Mouse (Mus musculus) stomach, embryonic 15.5 days (tissue): ENCODE data around the gene Stk4. TPM values are rescaled to one million over a fixed set of nuclear protein-coding genes. Genes with fewer than 3 reads are reported as not detected.

Experiments
- ATAC-seq: fragments of 200-750 bp; cut with Nextera tagmentation; 2 replicates; pipeline ENCODE4 v1.8.0; 2017; ENCODE audit warnings: low read depth, moderate number of reproducible peaks, moderate TSS enrichment; ENCODE audit not compliant: insufficient read depth, low FRiP score
- H3K27ac ChIP-seq: fragments of 300-500 bp; sonication (generic); 2 replicates; pipeline ENCODE4 v1.5.1; 2015; ENCODE audit warnings: mild to moderate bottlenecking, inconsistent platforms
- H3K27me3 ChIP-seq: fragments of 300-500 bp; sonication (generic); replicated peaks from 2 replicates; pipeline ENCODE4 v1.6.1; 2015; ENCODE audit warnings: inconsistent platforms
- H3K36me3 ChIP-seq: fragments of 300-500 bp; sonication (generic); 2 replicates; pipeline ENCODE4 v1.6.1; 2015; ENCODE audit warnings: inconsistent platforms
- H3K4me1 ChIP-seq: fragments of 300-500 bp; sonication (generic); 2 replicates; pipeline ENCODE4 v1.6.1; 2015; ENCODE audit warnings: inconsistent platforms
- H3K4me2 ChIP-seq: fragments of 300-500 bp; sonication (generic); 2 replicates; pipeline ENCODE4 v1.6.1; 2015; ENCODE audit warnings: mild to moderate bottlenecking, inconsistent platforms
- H3K4me3 ChIP-seq: fragments of 300-500 bp; sonication (generic); replicated peaks from 2 replicates; pipeline ENCODE4 v1.5.1; 2015; ENCODE audit warnings: inconsistent platforms
- H3K9ac ChIP-seq: fragments of 300-500 bp; sonication (generic); 2 replicates; pipeline ENCODE4 v1.6.1; 2015; ENCODE audit warnings: inconsistent platforms
- H3K9me3 ChIP-seq: fragments of 300-500 bp; sonication (generic); 2 replicates; pipeline ENCODE4 v1.6.1; 2016; ENCODE audit warnings: inconsistent platforms
- WGBS: fragments of 180-500 bp; shearing (Covaris S2); methylation state at CpG from one replicate; pipeline ENCODE4 v1.1.7; 2015; 5-methylcytosine and 5-hydroxymethylcytosine counted together
- polyA plus RNA-seq: library from polyadenylated mRNA; unstranded; fragments of >200 nt; fragmentation: Nextera tagmentation; extraction: Ambion mirVana; gene quantifications from 2 replicates; pipeline ENCODE4 v1.2.1, GENCODE M21; 2015

Gene Stk4
- polyA plus RNA-seq, 1 experiment from 2014 or later, result 16.4 TPM

- H3K9ac ChIP-seq, result no peak overlapping the region
- H3K4me2 ChIP-seq, result no peak overlapping the region
- no peaks in the 10 kb centered on the region for H3K4me1 ChIP-seq
- H3K9me3 ChIP-seq, result no peaks in the 10 kb centered on the region
- no peak overlapping the region for H3K4me3 ChIP-seq
- H3K36me3 ChIP-seq, result no peaks in the 10 kb centered on the region
- ATAC-seq, result no peak
- no peak overlapping the region for H3K27ac ChIP-seq
- 71% methylated on average over 11 of the region's 11 CpGs for WGBS
- peaks cover 8% of the 10 kb centered on the region for H3K27me3 ChIP-seq
Observed at GRCm38 (mm10) chr2:164161515-164162055, 91.5 kb downstream of the Stk4 start.

DNA sequence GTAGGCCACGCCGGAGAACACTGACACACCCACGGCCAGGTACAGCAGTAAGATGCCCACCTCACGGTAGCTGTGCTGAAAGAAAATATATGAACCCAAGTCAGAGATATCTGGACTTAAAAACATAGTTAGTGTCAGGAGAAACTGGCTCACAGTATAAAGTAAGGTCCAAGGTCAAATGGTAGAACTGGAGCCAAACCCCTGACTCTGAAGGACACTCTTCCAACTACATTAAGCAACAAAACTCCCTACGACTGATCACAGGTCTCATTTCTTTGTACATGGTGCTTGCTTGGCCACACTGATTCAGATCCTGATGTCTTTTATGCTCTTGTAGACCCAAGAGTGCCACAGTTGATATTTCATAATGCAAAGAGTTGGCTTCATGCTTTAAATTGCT is 94.8 kb downstream of the Stk4 start:
- Histone ChIP-seq H3K4me3 (no peak overlapping the region), H3K27ac (no peak overlapping the region), H3K4me1 (peaks cover 13% of the 10 kb centered on the region), H3K36me3 (no peaks in the 10 kb centered on the region), H3K9me3 (no peaks in the 10 kb centered on the region), H3K9ac (no peak overlapping the region), H3K4me2 (no peak overlapping the region), H3K27me3 (peaks cover 41% of the 10 kb centered on the region)
- ATAC-seq, result no peak
- 89% methylated on average over 5 of the region's 5 CpGs for WGBS

- 12% methylated on average over 90 of the region's 90 CpGs for WGBS
- no peak for ATAC-seq
- peaks cover 17% of the 10 kb centered on the region for H3K4me1 ChIP-seq
- H3K36me3 ChIP-seq, result no peaks in the 10 kb centered on the region
- H3K4me2 ChIP-seq, result peak overlapping the region; percentile 73
- no peak overlapping the region for H3K9ac ChIP-seq
- H3K27ac ChIP-seq, result no peak overlapping the region
- H3K9me3 ChIP-seq, result no peaks in the 10 kb centered on the region
- H3K4me3 ChIP-seq, result peak overlapping the region; percentile 36
- H3K27me3 ChIP-seq, result peaks cover 62% of the 10 kb centered on the region
Observed at GRCm38 (mm10) chr2:164167752-164168570, 97.8 kb downstream of the Stk4 start.

DNA sequence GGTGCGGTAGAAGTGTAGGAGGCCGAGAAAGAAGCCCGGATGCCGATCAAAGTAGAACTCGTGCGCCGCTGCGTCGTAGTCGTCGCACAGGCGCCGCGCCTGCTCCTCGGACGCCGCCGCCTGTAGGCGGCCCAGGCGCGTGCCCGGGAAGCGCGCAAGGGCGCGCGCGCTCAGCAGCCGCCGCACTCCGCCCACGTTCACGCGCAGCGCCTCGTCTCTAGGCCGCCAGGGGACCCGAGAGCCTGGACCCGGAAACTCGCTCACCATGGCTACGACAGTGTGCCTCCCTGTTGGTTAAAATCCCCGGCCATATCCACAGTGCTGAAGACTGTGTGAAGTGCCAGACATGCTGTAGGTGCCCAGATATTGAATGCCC is 98.4 kb downstream of the Stk4 start:
- Histone ChIP-seq H3K27me3 (peaks cover 62% of the 10 kb centered on the region), H3K36me3 (no peaks in the 10 kb centered on the region), H3K4me3 (peak overlapping the region; percentile 36), H3K4me1 (peaks cover 17% of the 10 kb centered on the region), H3K9me3 (no peaks in the 10 kb centered on the region), H3K9ac (no peak overlapping the region), H3K4me2 (peak overlapping the region; percentile 73), H3K27ac (no peak overlapping the region)
- WGBS, result 10% methylated on average over 42 of the region's 42 CpGs
- ATAC-seq, result no peak

GRCm38 (mm10) chr2:164170326-164170725 is 100.2 kb downstream of the Stk4 start:
- Histone ChIP-seq H3K4me3 (no peak overlapping the region), H3K27me3 (peaks cover 62% of the 10 kb centered on the region), H3K9me3 (no peaks in the 10 kb centered on the region), H3K9ac (no peak overlapping the region), H3K4me2 (peak overlapping the region; percentile 59), H3K4me1 (peaks cover 17% of the 10 kb centered on the region), H3K36me3 (no peaks in the 10 kb centered on the region), H3K27ac (no peak overlapping the region)
- ATAC-seq, result no peak
- 6% methylated on average over 11 of the region's 11 CpGs for WGBS

DNA sequence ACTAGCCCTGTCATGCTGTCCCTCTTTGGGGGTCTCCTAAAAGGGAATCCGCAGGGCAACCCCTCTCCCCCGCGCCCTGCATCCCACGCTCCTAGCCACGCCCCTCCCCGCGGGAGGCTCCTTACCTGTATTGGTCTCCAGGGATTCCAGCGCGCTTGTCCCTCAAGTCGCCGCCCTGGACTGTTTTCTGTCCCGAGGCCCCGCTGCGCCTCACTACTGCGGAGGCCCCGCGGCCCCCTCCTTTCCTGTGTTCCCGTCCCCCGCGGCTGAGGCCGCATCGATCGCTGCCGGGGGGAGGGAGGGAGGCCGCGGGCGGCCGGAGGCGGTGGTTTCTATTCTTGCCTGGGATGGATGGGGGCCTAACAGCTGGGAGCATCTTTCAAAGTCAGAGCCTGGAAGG is 100.8 kb downstream of the Stk4 start, which contains the start of gene Kcns1:
TSS of gene Kcns1 (minus strand) at position 212 of the 400 bp plus-strand sequence.
- peaks cover 61% of the 10 kb centered on the region for H3K27me3 ChIP-seq

DNA sequence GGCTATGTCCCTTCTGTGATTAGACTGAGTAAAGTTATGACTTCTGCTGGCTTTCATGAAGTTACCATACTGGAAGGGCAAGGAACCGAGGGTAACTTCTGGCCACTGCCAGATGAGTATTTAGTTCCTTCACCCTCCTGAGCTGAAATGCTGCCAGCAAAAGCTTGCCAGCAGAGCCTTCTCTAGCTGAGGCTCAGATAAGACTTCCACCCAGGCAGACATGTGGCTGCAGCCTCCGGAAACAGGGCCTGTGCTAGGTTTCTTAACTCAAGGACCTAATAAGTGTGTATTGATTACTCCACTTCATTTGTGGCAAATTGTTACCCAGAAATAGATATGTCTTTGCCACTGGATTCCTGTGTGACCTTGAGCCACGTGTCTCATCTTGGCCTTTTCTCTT is 103.3 kb downstream of the Stk4 start:
- peaks cover 36% of the 10 kb centered on the region for H3K27me3 ChIP-seq
- WGBS, result 70% methylated on average over 3 of the region's 3 CpGs

More for the DNA sequence above, 100.8 kb downstream of the Stk4 start, which contains the start of gene Kcns1:
- no peak for ATAC-seq
- WGBS, result 1% methylated on average over 24 of the region's 29 CpGs
- Histone ChIP-seq H3K9ac (no peak within 1 kb of the TSS), H3K36me3 (no peaks in the 10 kb centered on the region), H3K4me3 (peak within 1 kb of the TSS; percentile 33), H3K27ac (no peak within 1 kb of the TSS), H3K4me1 (peaks cover 17% of the 10 kb centered on the region), H3K9me3 (no peaks in the 10 kb centered on the region), H3K4me2 (peak within 1 kb of the TSS; percentile 59)

DNA sequence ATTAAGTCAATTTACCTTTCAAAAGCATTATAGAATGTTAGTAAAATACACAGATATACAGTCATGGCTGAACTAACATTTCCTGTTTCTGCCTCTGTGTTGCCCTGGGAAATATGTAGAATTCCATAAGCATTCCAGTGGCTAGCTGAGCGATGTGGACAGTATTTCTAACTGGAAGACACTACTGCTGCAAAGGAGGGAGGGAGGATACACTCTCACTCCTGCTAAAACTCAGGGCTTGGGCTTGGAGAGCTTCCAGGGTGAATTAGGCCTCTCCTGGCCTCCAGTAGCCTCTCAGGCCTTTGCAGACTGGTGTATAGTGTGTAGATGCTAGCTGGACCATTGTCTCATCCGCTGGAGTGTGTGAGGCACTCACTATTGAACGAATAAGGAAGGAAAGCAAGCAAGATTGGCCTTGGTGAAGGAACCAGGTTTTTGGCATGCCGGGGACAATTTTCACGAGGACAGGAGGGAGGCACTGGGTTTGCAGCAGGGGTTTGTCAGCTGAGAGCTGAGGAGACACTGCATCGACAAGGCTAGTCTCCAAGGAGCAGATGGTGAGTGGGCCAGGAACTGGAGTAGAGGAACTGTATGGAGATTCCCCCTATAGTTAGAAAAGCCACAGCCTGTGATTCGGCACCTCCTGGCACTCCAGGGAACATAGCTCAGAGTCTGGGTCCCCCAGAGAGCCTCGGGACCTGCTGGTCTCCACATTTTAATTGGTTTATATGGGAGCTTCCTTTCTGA is 104.7 kb downstream of the Stk4 start:
- H3K27ac ChIP-seq, result no peak overlapping the region
- ATAC-seq, result no peak
- 68% methylated on average over 8 of the region's 8 CpGs for WGBS
- no peak overlapping the region for H3K9ac ChIP-seq
- H3K27me3 ChIP-seq, result peaks cover 22% of the 10 kb centered on the region
- no peaks in the 10 kb centered on the region for H3K9me3 ChIP-seq
- H3K4me1 ChIP-seq, result 0 out of 2 replicates have a peak, but pooled peaks cover 4% of the 10 kb centered on the region
- H3K36me3 ChIP-seq, result no peaks in the 10 kb centered on the region
- H3K4me3 ChIP-seq, result no peak overlapping the region
- H3K4me2 ChIP-seq, result no peak overlapping the region

More for the DNA sequence above, 103.3 kb downstream of the Stk4 start:
- Histone ChIP-seq H3K4me2 (no peak overlapping the region), H3K9me3 (no peaks in the 10 kb centered on the region), H3K4me1 (peaks cover 8% of the 10 kb centered on the region), H3K9ac (no peak overlapping the region), H3K27ac (no peak overlapping the region), H3K36me3 (no peaks in the 10 kb centered on the region), H3K4me3 (no peak overlapping the region)
- no peak for ATAC-seq

- ATAC-seq, result no peak
- WGBS, result 73% methylated on average over 3 of the region's 3 CpGs
Observed at GRCm38 (mm10) chr2:164175850-164176249, 105.7 kb downstream of the Stk4 start.

DNA sequence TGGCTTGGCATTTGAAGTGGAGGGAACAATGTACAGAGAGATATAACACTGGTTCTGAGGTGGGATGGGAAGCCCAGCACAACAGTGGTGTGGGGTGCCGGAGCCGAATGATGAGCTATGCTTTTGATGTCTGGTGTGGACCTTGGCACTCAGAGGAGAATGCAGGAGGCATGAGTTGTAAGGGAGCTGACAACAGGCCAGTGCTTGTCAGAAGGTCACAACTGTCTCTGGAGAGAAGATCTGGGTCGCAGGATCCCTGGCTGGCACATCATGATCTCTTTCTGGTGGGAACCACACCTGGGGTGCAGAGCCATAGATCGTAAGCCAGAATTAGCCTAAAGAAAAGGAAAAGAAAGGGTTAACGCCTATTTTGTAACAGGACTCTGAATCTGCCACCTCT is 107.7 kb downstream of the Stk4 start:
- no peak for ATAC-seq
- no peaks in the 10 kb centered on the region for H3K9me3 ChIP-seq
- no peaks in the 10 kb centered on the region for H3K4me1 ChIP-seq
- no peak overlapping the region for H3K4me2 ChIP-seq
- H3K27ac ChIP-seq, result no peak overlapping the region
- no peaks in the 10 kb centered on the region for H3K36me3 ChIP-seq
- 73% methylated on average over 5 of the region's 5 CpGs for WGBS
- H3K27me3 ChIP-seq, result no peaks in the 10 kb centered on the region; the same call in 1 of the 2 replicates
- H3K9ac ChIP-seq, result no peak overlapping the region
- H3K4me3 ChIP-seq, result no peak overlapping the region

More at GRCm38 (mm10) chr2:164175850-164176249, 105.7 kb downstream of the Stk4 start:
- no peak overlapping the region for H3K9ac ChIP-seq
- H3K27me3 ChIP-seq, result peaks cover 11% of the 10 kb centered on the region
- no peak overlapping the region for H3K27ac ChIP-seq
- no peaks in the 10 kb centered on the region for H3K4me1 ChIP-seq
- no peaks in the 10 kb centered on the region for H3K9me3 ChIP-seq
- H3K4me2 ChIP-seq, result no peak overlapping the region
- no peak overlapping the region for H3K4me3 ChIP-seq
- H3K36me3 ChIP-seq, result no peaks in the 10 kb centered on the region

DNA sequence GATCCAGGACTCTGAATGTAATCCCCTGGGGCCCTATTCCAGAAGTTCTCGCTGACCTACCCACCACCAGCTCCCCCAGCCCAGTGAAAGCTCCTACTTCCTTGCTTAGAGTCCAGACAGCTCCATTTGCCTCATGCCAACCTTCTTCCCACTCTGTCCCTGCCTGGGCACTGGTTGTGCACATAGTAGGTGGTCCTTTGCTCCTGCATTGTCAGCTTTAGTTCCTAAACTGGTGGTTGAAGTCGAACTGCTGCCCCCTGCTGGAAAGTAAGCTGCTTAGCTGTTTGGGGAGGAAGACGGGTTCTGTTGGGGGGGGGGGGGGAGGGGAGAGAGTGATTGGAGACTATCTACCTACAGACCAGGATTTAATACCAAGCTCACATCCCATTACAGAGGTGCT is 110.0 kb downstream of the Stk4 start:
- Histone ChIP-seq H3K27me3 (no peaks in the 10 kb centered on the region; the same call in 1 of the 2 replicates), H3K36me3 (no peaks in the 10 kb centered on the region), H3K4me3 (no peak overlapping the region), H3K9ac (no peak overlapping the region), H3K4me2 (no peak overlapping the region), H3K4me1 (no peaks in the 10 kb centered on the region), H3K27ac (no peak overlapping the region), H3K9me3 (no peaks in the 10 kb centered on the region)
- no peak for ATAC-seq
- WGBS, result 37% methylated on average over 3 of the region's 3 CpGs

GRCm38 (mm10) chr2:164180770-164181169 is 110.6 kb downstream of the Stk4 start:
- Histone ChIP-seq H3K9ac (no peak overlapping the region), H3K36me3 (no peaks in the 10 kb centered on the region), H3K9me3 (no peaks in the 10 kb centered on the region), H3K27ac (no peak overlapping the region), H3K4me3 (no peak overlapping the region), H3K4me1 (no peaks in the 10 kb centered on the region), H3K4me2 (no peak overlapping the region), H3K27me3 (no peaks in the 10 kb centered on the region; the same call in 1 of the 2 replicates)
- no peak for ATAC-seq
- WGBS, result 66% methylated on average over 4 of the region's 4 CpGs
